Mouse (Mus musculus) kidney, embryonic 14.5 days (tissue): ENCODE measurements around the gene Slc52a3. TPM values are rescaled to one million over a fixed set of nuclear protein-coding genes. Genes with fewer than 3 reads are reported as not detected.

Experiments
- ATAC-seq: fragments of 200-750 bp; cut with Nextera tagmentation; 2 replicates; pipeline ENCODE4 v1.8.0; 2017; ENCODE audit warnings: moderate number of reproducible peaks, mild to moderate bottlenecking, moderate TSS enrichment, moderate library complexity; ENCODE audit not compliant: low FRiP score, low TSS enrichment
- H3K27ac ChIP-seq: fragments of 300-500 bp; sonication (generic); 2 replicates; pipeline ENCODE4 v1.5.1; 2014; ENCODE audit warnings: low read depth, mild to moderate bottlenecking, low read length, moderate library complexity, mixed read lengths
- H3K27me3 ChIP-seq: fragments of 300-500 bp; sonication (generic); 2 replicates; pipeline ENCODE4 v1.6.1; 2014; ENCODE audit warnings: mild to moderate bottlenecking, low read length; ENCODE audit not compliant: control insufficient read depth, insufficient read depth
- H3K36me3 ChIP-seq: fragments of 300-500 bp; sonication (generic); 2 replicates; pipeline ENCODE4 v1.6.1; 2014; ENCODE audit warnings: low read length, mixed read lengths; ENCODE audit not compliant: control insufficient read depth, insufficient read depth
- H3K4me1 ChIP-seq: fragments of 300-500 bp; sonication (generic); 2 replicates; pipeline ENCODE4 v1.6.1; 2014; ENCODE audit warnings: low read length, mixed read lengths; ENCODE audit not compliant: control insufficient read depth, insufficient read depth
- H3K4me2 ChIP-seq: fragments of 300-500 bp; sonication (generic); replicated peaks from 2 replicates; pipeline ENCODE4 v1.6.1; 2014; ENCODE audit warnings: low read depth, mild to moderate bottlenecking, low read length
- H3K4me3 ChIP-seq: fragments of 300-500 bp; sonication (generic); 2 replicates; pipeline ENCODE4 v1.5.1; 2014; ENCODE audit warnings: mild to moderate bottlenecking, low read length
- H3K9ac ChIP-seq: fragments of 300-500 bp; sonication (generic); 2 replicates; pipeline ENCODE4 v1.6.1; 2014; ENCODE audit warnings: low read depth, mild to moderate bottlenecking, low read length, moderate library complexity
- H3K9me3 ChIP-seq: fragments of 300-500 bp; sonication (generic); 2 replicates; pipeline ENCODE4 v1.6.1; 2016; ENCODE audit warnings: low read length; ENCODE audit not compliant: control insufficient read depth
- WGBS: fragments of 180-500 bp; shearing (Covaris S2); extraction: QIAGEN DNeasy Blood & Tissue Kit; methylation state at CpG from one replicate; pipeline ENCODE4 v1.1.7; 2014; 5-methylcytosine and 5-hydroxymethylcytosine counted together
- microRNA counts: library from miRNA; unstranded; fragments of <30 nt; microRNA quantifications from one replicate; lab custom pipeline; 2017
- microRNA-seq: library from miRNA; unstranded; fragments of <30 nt; microRNA quantifications from one replicate; pipeline ENCODE4, GENCODE M21; 2016
- polyA plus RNA-seq: library from polyadenylated mRNA; unstranded; fragments of >200 nt; fragmentation: Nextera tagmentation; extraction: Ambion mirVana; gene quantifications from 2 replicates; pipeline ENCODE4 v1.2.1, GENCODE M21; 2014

The Slc52a3 gene
- polyA plus RNA-seq, 1 experiment from 2014 or later = 6.8 TPM

GRCm38 (mm10) chr2:152056368-152057251 lies 60.3 kb downstream of the Slc52a3 start:
- no peaks in the 10 kb centered on the region for H3K9me3 ChIP-seq
- WGBS = 65% methylated on average over 22 of the region's 22 CpGs
- no peak for ATAC-seq
- no peak overlapping the region for H3K4me2 ChIP-seq
- no peak overlapping the region for H3K27ac ChIP-seq
- H3K27me3 ChIP-seq = peaks cover 16% of the 10 kb centered on the region; the same call in 1 of the 2 replicates
- H3K4me3 ChIP-seq = no peak overlapping the region
- no peaks in the 10 kb centered on the region for H3K4me1 ChIP-seq
- H3K9ac ChIP-seq = no peak overlapping the region; the same call in 1 of the 2 replicates
- no peaks in the 10 kb centered on the region for H3K36me3 ChIP-seq

- no peak overlapping the region for H3K27ac ChIP-seq
Observed at GRCm38 (mm10) chr2:152057252-152057563, 60.9 kb downstream of the Slc52a3 start.

More at GRCm38 (mm10) chr2:152057252-152057563, 60.9 kb downstream of the Slc52a3 start:
- Histone ChIP-seq H3K27me3 (peaks cover 10% of the 10 kb centered on the region; the same call in 1 of the 2 replicates), H3K9me3 (no peaks in the 10 kb centered on the region), H3K9ac (no peak overlapping the region), H3K4me1 (no peaks in the 10 kb centered on the region), H3K4me3 (no peak overlapping the region), H3K4me2 (no peak overlapping the region), H3K36me3 (no peaks in the 10 kb centered on the region)
- no peak for ATAC-seq
- WGBS = 69% methylated on average over 9 of the region's 9 CpGs

MicroRNA genes within 50 kb of the gene (microRNA counts, 519-probe panel; counts per million panel counts)
- not detected for microRNA mmu-miR-1953 (lab: Ali Mortazavi, UCI)

Small RNAs within 50 kb of the gene (microRNA-seq; reads per million reads assigned to microRNA genes)
- 0.63 reads per million for gene Mir1953

Other genes with a start within 250 kb of the Slc52a3 start
- gene Rspo4, start 153.6 kb upstream of the Slc52a3 start, polyA plus RNA-seq = 0.21 TPM in 1 of 2 replicates, not detected in the other
- gene Angpt4, start 85.3 kb upstream of the Slc52a3 start, polyA plus RNA-seq = 1.0 and 1.1 TPM in 2 replicates
- 19.7 and 29.9 TPM in 2 replicates for gene Fam110a, start 16.3 kb upstream of the Slc52a3 start, polyA plus RNA-seq
- gene Scrt2, start 85.0 kb downstream of the Slc52a3 start, polyA plus RNA-seq = not detected in 2 replicates
- 4.7 and 9.5 TPM in 2 replicates for gene Srxn1, start 109.0 kb downstream of the Slc52a3 start, polyA plus RNA-seq
- gene Tcf15, start 147.1 kb downstream of the Slc52a3 start, polyA plus RNA-seq = 18.2 and 19.2 TPM in 2 replicates
- 136 and 149 TPM in 2 replicates for gene Csnk2a1, start 230.3 kb downstream of the Slc52a3 start, polyA plus RNA-seq